Mouse (Mus musculus): ENCODE results near the gene Fancd2. TPM values are rescaled to one million over a fixed set of nuclear protein-coding genes. Genes with fewer than 3 reads are reported as not detected.
A peak's percentile ranks its signal among the peaks of the same experiment; 100 is the strongest.

The Fancd2 gene
- polyA plus RNA-seq, 1 experiment from 2014 or later, result 19.7 TPM

DNA sequence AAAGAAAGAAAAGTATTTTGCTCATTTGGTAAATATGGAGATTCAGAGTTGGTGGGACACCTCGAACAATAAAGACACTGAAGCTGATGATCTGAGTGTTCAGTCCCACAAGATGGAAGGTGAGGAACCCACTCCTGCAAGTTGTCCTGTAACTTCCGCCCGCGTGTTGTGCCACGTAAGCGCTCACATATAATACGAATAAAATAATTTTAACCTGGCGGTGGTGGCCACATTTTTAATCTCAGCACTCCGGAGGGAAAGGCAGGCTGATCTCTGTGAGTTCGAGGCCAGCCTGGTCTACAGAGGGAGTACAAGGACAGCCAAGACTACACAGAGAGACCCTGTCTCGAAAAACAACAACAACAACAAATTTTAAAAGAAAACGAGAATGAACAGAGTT is 72.5 kb downstream of the Fancd2 start:
- peak overlapping the region; percentile 96 for H3K4me3 ChIP-seq
- peaks cover 28% of the 10 kb centered on the region for H3K36me3 ChIP-seq (replicated peaks)
- H3K27ac ChIP-seq (replicated peaks), result peak overlapping the region; percentile 95; the same call in 1 of the 2 replicates
- DNase-seq (ENCODE audit: low spot score), result no peak
- H3K4me1 ChIP-seq, result peaks cover 24% of the 10 kb centered on the region
- WGBS, result 54% methylated on average over 12 of the region's 12 CpGs
- H3K9me3 ChIP-seq, result no peaks in the 10 kb centered on the region
- no peaks in the 10 kb centered on the region for H3K27me3 ChIP-seq (replicated peaks; ENCODE audit: low read depth, poor library complexity, severe bottlenecking)

DNA sequence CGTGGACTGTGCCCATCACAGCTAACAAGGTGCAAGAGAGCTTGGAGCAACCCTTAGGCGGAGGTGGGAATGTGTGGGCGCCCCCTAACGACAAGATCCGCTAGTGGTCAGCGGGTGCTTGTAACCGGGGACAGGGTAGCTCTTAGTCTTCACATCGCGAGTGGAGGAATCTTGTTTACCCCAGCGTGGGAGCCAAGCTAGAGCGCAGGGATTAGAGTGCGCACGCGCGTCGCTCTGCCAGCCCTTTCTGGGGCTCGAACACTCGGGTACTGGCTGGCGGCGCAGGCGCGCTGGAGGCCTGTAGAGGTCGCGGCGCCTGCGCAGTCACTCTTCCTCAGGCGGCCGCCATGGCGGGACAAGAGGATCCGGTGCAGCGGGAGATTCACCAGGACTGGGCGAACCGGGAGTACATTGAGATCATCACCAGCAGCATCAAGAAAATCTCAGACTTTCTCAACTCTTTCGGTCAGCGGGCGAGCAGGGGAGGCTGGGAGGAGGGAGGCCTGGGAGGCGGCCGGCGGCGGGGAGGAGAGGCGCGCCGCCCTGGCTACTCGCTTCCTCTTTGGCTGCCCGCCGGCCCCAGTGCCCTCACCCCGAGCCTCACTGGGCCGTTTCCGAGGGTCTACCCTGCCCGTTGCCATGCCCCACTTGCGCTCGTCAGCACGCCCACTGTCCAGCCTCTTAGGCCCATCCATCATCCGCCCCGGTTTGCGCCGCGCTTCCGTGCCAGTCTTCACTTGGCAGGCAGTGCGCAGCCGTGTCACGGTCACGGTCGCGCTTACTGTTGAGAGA is 73.1 kb downstream of the Fancd2 start, which contains the start of gene Brk1:
Brk1 (plus strand) TSS at position 341 of the 792 bp plus-strand sequence.
- Histone ChIP-seq H3K9me3 (no peaks in the 10 kb centered on the region), H3K4me3 (peak within 1 kb of the TSS; percentile 96), H3K27me3 (replicated peaks; ENCODE audit: low read depth, poor library complexity, severe bottlenecking) (no peaks in the 10 kb centered on the region), H3K27ac (replicated peaks) (peak within 1 kb of the TSS; percentile 95), H3K4me1 (peaks cover 26% of the 10 kb centered on the region), H3K36me3 (replicated peaks) (peaks cover 34% of the 10 kb centered on the region)
- WGBS, result under 1% methylated on average over 65 of the region's 65 CpGs
- DNase-seq (ENCODE audit: low spot score), result peak; percentile 91

DNA sequence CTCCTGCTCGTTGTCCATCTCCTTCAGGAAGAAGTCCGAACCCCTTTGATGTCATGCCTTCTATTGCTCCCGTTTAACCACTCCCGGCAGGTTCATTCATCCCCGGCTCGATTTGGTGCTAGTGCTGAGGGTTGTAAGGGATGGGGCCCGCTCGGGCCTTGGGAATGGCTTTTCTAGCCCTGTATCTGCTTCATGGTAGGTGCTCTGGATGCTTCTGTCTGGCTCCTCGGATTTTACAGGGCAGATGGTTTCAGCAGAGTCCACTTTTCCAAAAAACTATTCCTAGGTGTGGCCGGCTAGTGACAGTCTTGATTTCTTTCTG is 73.7 kb downstream of the Fancd2 start:
- WGBS, result 5% methylated on average over 10 of the region's 10 CpGs
- peak overlapping the region; percentile 96 for H3K4me3 ChIP-seq
- peaks cover 40% of the 10 kb centered on the region for H3K36me3 ChIP-seq (replicated peaks)
- H3K27ac ChIP-seq (replicated peaks), result peak overlapping the region; percentile 95
- H3K4me1 ChIP-seq, result peaks cover 25% of the 10 kb centered on the region
- DNase-seq (ENCODE audit: low spot score), result no peak
- H3K27me3 ChIP-seq (replicated peaks; ENCODE audit: low read depth, poor library complexity, severe bottlenecking), result no peaks in the 10 kb centered on the region
- no peaks in the 10 kb centered on the region for H3K9me3 ChIP-seq

DNA sequence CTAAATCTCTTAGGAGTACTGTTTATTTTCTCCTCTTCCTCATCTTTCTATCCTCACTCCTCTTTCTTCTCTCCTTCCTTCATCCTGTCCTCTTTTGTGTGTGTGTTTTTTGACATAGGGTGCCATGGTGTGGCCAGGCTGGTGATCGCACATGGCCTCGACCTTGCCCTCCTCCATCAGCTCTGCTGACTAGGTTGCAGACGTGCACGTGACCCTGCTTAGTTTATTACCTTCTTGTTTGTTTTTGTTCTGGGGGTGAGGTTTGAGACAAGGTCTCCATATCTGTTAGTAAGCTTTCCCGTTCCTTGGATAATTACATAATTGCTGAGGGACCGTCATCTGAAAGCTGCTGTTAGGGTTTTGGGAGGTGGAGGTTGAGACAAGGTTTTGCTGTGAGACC is 77.4 kb downstream of the Fancd2 start:
- H3K27ac ChIP-seq (replicated peaks), result no peak overlapping the region
- peaks cover 77% of the 10 kb centered on the region for H3K36me3 ChIP-seq (replicated peaks)
- WGBS, result 71% methylated on average over 6 of the region's 6 CpGs
- no peaks in the 10 kb centered on the region for H3K27me3 ChIP-seq (replicated peaks; ENCODE audit: low read depth, poor library complexity, severe bottlenecking)
- H3K4me1 ChIP-seq, result peaks cover 19% of the 10 kb centered on the region
- no peak overlapping the region for H3K4me3 ChIP-seq
- no peak for DNase-seq (ENCODE audit: low spot score)
- no peaks in the 10 kb centered on the region; the same call in 1 of the 2 replicates for H3K9me3 ChIP-seq

DNA sequence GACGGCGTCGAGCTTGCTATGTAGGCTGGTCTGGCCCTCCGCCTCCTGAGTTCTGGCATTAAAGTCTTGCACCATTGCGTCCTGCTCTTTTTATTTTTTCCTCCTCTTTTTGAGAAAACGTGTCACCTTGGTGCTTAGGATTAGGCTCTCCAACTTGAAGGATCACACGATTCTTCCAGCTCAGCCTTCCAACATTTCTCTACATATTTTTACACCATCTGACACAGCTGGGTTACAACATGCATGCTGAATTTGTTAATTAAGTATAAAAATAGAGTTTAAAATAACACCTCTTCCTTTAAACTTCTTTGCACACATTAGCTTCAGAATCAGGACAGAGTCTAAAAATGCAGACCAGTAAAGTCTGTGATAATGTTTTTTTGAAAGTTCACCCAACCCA is 77.8 kb downstream of the Fancd2 start:
- WGBS, result 89% methylated on average over 7 of the region's 7 CpGs
- DNase-seq (ENCODE audit: low spot score), result no peak
- H3K4me3 ChIP-seq, result no peak overlapping the region
- no peak overlapping the region for H3K27ac ChIP-seq (replicated peaks)
- H3K9me3 ChIP-seq, result peaks cover 2% of the 10 kb centered on the region; the same call in 1 of the 2 replicates
- H3K4me1 ChIP-seq, result peaks cover 19% of the 10 kb centered on the region
- H3K36me3 ChIP-seq (replicated peaks), result peaks cover 81% of the 10 kb centered on the region
- H3K27me3 ChIP-seq (replicated peaks; ENCODE audit: low read depth, poor library complexity, severe bottlenecking), result no peaks in the 10 kb centered on the region

DNA sequence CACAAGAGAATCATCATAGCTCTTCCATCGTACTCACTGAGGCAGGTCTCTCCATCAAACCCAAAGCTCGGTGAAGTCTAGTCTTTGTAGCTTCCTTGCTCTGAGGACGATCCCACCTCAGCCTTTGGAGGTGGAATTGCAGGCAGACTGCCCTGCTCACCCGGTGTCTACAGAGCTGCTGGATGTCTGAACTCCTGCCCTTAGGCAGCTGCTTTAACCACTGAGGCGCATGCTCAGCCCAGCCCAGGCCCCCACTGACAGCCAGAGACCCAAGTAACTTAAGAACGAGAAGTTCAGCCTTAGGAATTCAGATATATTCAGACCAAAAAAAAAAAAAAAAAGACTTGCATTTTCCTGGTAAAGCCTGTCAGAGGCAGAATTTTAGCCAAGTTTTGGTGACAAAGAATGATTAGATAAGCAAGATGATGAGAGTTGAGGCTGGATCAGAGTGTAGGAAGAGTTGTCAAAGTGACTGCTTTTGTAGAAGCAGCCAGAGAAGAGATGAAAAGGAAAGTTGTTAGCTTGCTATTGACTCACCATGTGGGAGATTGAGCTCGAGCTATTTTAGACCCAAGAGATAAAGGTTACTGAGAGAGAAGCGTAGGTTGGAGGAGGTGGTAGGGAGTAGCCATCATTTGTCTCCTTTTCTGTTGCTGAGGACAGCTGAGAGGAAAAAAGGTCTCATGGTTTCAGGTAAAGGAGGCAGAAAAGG is 80.9 kb downstream of the Fancd2 start:
- no peak overlapping the region for H3K27ac ChIP-seq (replicated peaks)
- H3K9me3 ChIP-seq, result peaks cover 2% of the 10 kb centered on the region; the same call in 1 of the 2 replicates
- H3K27me3 ChIP-seq (replicated peaks; ENCODE audit: low read depth, poor library complexity, severe bottlenecking), result no peaks in the 10 kb centered on the region
- DNase-seq (ENCODE audit: low spot score), result no peak
- peaks cover 99% of the 10 kb centered on the region for H3K36me3 ChIP-seq (replicated peaks)
- peaks cover 5% of the 10 kb centered on the region; the same call in 1 of the 2 replicates for H3K4me1 ChIP-seq
- H3K4me3 ChIP-seq, result no peak overlapping the region
- WGBS, result 92% methylated on average over 8 of the region's 8 CpGs

DNA sequence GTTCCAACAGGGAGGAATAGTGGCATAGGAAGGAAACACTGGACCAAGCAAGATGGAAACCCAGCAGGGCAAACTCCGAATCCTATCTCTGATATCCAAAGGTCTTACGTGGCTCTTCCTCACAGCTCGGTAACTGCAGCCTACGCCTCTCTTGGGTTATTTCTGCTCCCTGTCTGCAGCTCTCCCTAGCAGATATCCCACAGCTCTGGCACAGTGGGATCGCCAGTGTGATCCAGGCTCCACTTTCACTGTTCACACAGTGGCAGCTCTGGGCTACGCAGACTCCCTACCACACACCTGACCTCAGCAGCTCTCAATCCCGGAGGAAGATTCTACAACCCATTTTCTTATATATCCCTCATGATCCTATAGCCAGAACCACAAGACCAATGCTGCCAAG is 82.7 kb downstream of the Fancd2 start:
- Histone ChIP-seq H3K4me3 (no peak overlapping the region), H3K36me3 (replicated peaks) (peaks cover 98% of the 10 kb centered on the region), H3K27me3 (replicated peaks; ENCODE audit: low read depth, poor library complexity, severe bottlenecking) (no peaks in the 10 kb centered on the region), H3K9me3 (peaks cover 2% of the 10 kb centered on the region; the same call in 1 of the 2 replicates), H3K27ac (replicated peaks) (no peak overlapping the region), H3K4me1 (peaks cover under 1% of the 10 kb centered on the region; the same call in 1 of the 2 replicates)
- no peak for DNase-seq (ENCODE audit: low spot score)
- 97% methylated on average over 7 of the region's 7 CpGs for WGBS

DNA sequence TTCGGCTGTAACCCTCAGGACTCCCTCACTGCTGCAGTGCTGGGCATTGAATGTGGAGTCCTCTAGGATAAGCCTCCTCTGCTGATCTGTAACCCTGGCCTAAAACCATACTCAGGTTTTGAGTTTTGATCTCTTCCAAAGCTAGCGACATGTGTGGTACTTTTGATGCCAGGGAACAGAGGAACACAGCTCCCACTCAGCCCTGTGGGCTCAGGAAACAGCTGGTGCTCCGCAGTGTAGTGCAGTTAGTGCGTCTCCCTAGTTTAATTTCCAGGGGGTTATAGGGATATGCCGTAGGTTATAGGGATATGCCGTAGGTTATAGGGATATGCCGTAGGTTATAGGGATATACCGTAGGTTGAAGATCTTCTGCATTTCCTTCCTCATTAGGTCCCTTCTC is 83.5 kb downstream of the Fancd2 start:
- H3K36me3 ChIP-seq (replicated peaks), result peaks cover 89% of the 10 kb centered on the region
- H3K27me3 ChIP-seq (replicated peaks; ENCODE audit: low read depth, poor library complexity, severe bottlenecking), result no peaks in the 10 kb centered on the region
- H3K9me3 ChIP-seq, result peaks cover 2% of the 10 kb centered on the region; the same call in 1 of the 2 replicates
- H3K4me3 ChIP-seq, result no peak overlapping the region
- DNase-seq (ENCODE audit: low spot score), result no peak
- WGBS, result 96% methylated on average over 8 of the region's 8 CpGs
- no peaks in the 10 kb centered on the region for H3K4me1 ChIP-seq
- no peak overlapping the region for H3K27ac ChIP-seq (replicated peaks)

DNA sequence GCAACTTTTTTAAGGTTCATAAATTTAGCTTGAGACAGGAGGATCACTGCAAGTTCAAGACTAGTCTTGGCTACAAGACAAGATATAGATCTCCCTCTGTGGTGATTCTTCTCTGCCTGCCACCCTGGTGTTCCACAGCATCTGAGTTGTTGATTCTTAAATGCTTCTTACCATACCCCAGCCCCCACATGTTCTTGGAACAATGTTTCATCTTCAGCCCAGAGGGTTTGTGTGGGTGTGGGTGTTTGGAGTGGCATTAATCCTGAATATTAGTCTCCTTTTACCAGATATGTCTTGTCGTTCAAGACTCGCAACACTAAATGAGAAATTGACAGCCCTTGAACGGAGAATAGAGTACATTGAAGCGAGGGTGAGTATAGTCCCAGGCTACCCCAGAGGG is 84.0 kb downstream of the Fancd2 start:
- DNase-seq (ENCODE audit: low spot score), result no peak
- Histone ChIP-seq H3K36me3 (replicated peaks) (peaks cover 84% of the 10 kb centered on the region), H3K27me3 (replicated peaks; ENCODE audit: low read depth, poor library complexity, severe bottlenecking) (no peaks in the 10 kb centered on the region), H3K4me3 (no peak overlapping the region), H3K9me3 (peaks cover 2% of the 10 kb centered on the region; the same call in 1 of the 2 replicates), H3K4me1 (no peaks in the 10 kb centered on the region), H3K27ac (replicated peaks) (no peak overlapping the region)
- 96% methylated on average over 4 of the region's 4 CpGs for WGBS

DNA sequence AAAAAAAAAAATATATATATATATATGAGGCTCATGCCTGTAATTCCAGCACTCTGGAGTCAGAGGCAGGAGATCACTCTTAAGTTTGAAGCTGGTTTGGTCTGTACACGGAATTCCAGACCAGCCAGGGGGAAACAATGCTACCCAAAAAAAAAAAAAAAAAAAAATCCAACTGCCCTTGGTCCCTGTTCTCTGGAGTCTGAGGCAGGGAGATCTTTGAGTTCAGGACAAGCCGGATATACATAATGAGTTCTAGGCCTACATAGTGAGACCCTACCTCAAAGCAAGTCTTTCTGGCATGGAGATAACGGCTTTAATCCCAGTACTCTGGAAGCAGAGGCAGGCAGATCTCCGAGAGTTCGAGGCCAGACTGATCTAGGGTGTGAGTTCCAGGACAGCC is 91.9 kb downstream of the Fancd2 start:
- Histone ChIP-seq H3K36me3 (replicated peaks) (peaks cover 33% of the 10 kb centered on the region), H3K9me3 (no peaks in the 10 kb centered on the region), H3K27ac (replicated peaks) (peak overlapping the region; percentile 95; the same call in 1 of the 2 replicates), H3K4me1 (peaks cover 19% of the 10 kb centered on the region), H3K27me3 (replicated peaks; ENCODE audit: low read depth, poor library complexity, severe bottlenecking) (no peaks in the 10 kb centered on the region), H3K4me3 (peak overlapping the region; percentile 79)
- DNase-seq (ENCODE audit: low spot score), result no peak
- 72% methylated on average over 5 of the region's 5 CpGs for WGBS

DNA sequence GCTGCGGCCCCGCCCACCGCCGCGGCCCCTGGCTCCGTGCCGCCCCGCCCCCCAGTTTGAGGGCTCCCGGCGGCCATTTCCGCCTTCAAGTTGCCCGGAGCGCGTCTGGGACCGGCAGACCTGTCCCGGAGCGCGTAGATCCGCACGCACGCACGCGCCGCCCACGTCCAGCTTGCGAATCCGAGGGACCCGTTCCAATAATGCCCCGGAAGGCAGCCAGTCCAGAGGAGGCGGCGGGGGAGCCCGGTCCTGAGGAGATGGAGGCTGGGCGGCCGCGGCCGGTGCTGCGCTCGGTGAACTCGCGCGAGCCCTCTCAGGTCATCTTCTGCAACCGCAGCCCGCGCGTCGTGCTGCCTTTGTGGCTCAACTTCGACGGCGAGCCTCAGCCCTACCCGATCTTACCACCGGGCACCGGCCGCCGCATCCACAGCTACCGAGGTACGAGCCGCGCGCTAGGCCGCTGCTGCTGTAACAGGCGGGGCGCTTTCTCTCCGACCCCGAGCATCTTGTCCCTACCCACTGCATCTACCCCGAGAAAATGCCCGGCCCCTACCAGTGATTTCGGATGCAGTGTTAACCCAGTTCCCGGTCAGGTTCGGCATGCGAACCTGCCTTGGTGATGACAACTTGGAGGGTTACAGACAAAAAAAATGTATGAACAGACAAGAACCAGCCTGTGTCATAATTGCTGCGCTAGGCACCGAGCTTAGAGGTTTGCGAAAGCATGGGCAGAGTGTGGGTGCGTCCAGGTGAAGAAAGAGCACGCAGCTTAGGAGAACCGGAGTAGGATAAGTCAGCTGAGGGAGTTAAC is 92.7 kb downstream of the Fancd2 start, which contains the start of gene Vhl:
Vhl (plus strand) TSS at position 19 of the 811 bp plus-strand sequence.
- H3K9me3 ChIP-seq, result no peaks in the 10 kb centered on the region
- DNase-seq (ENCODE audit: low spot score), result peak; percentile 91
- H3K4me1 ChIP-seq, result peaks cover 19% of the 10 kb centered on the region
- H3K36me3 ChIP-seq (replicated peaks), result peaks cover 34% of the 10 kb centered on the region
- peak within 1 kb of the TSS; percentile 79 for H3K4me3 ChIP-seq
- no peaks in the 10 kb centered on the region for H3K27me3 ChIP-seq (replicated peaks; ENCODE audit: low read depth, poor library complexity, severe bottlenecking)
- WGBS, result under 1% methylated on average over 76 of the region's 76 CpGs
- H3K27ac ChIP-seq (replicated peaks), result peak within 1 kb of the TSS; percentile 95

Data from embryonic facial prominence, embryonic 10.5 days (tissue).